Mouse (Mus musculus): Measurements from ENCODE around the gene Klrb1b. TPM values are rescaled to one million over a fixed set of nuclear protein-coding genes. Genes with fewer than 3 reads are reported as not detected.

Gene Klrb1b
- total RNA-seq, 2 experiments from 2014 or later, result 3.6 to 11.2 TPM

DNA sequence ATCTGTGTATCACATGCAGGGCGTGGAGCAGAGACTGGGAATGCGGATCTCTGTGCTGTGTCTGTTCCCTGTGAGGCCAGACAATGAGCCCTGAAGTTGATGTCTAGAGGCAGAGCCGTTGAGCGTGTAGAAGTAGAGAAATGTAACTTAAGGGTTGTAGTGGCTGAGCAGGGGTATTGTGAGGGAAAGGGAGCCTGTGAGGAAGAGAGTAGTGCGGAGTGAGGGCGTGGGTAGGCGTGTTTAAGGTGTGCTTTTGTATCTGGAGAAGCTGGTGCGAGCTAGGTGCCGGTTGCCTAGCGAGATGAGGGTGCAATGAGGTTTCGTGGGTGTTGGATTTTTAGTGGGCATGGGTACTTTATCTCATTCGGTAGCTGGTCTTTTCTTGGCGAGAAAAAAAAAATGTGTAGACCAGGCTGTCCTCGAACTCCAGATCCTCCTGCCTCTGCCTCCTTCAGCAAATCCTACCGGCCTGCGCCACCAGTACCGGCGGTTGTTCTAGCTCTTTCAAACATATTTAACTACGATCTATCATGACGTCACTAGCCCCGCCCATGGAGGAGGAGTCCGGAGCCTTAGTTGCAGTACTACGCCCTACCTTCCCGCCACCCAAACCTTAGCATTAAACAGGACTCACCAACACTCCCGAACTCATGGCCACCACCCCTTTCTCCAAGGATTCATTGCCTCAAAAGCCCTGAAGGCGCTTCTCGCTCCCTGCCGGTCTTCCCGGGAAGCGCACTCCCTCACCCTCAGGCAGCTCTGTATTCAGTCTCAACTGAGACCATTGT is 62.2 kb downstream of the Klrb1b start:
- peak; percentile 58 for ATAC-seq (ENCODE audit: poor library complexity, severe bottlenecking)

Other genes starting within 250 kb of the Klrb1b start
- not detected in 2 replicates for gene A2ml1, start 244.7 kb downstream of the Klrb1b start, total RNA-seq (2015)
- gene A2ml1, start 244.7 kb downstream of the Klrb1b start, total RNA-seq (2017), result not detected in 2 replicates
- gene Klrb1a, start 202.8 kb downstream of the Klrb1b start, total RNA-seq (2015), result 1.8 and 2.8 TPM in 2 replicates
- gene Klrb1a, start 202.8 kb downstream of the Klrb1b start, total RNA-seq (2017), result 0.81 and 2.6 TPM in 2 replicates
- gene Clec2h, start 163.9 kb downstream of the Klrb1b start, total RNA-seq (2015), result not detected in 2 replicates
- not detected in 2 replicates for gene Clec2h, start 163.9 kb downstream of the Klrb1b start, total RNA-seq (2017)
- 0.62 TPM in 1 of 2 replicates, not detected in the other for gene Klrb1, start 103.3 kb downstream of the Klrb1b start, total RNA-seq (2015)
- gene Klrb1, start 103.3 kb downstream of the Klrb1b start, total RNA-seq (2017), result 0.26 and 0.73 TPM in 2 replicates
- gene Klrb1c, start 37.1 kb downstream of the Klrb1b start, total RNA-seq (2015), result 4.7 and 10.0 TPM in 2 replicates
- gene Klrb1c, start 37.1 kb downstream of the Klrb1b start, total RNA-seq (2017), result 6.8 and 8.4 TPM in 2 replicates
- 2.7 TPM in 1 of 2 replicates, not detected in the other for gene Gm44511, start within 50 bp of the Klrb1b start, total RNA-seq (2015)
- 3.4 TPM in 1 of 2 replicates, not detected in the other for gene Gm44511, start within 50 bp of the Klrb1b start, total RNA-seq (2017)
- 34.3 and 38.5 TPM in 2 replicates for gene Clec2i, start 61.3 kb upstream of the Klrb1b start, total RNA-seq (2015)
- 58.0 and 59.7 TPM in 2 replicates for gene Clec2i, start 61.3 kb upstream of the Klrb1b start, total RNA-seq (2017)
- gene BC035044, start 64.8 kb upstream of the Klrb1b start, total RNA-seq (2015), result 154 and 164 TPM in 2 replicates
- 141 and 149 TPM in 2 replicates for gene BC035044, start 64.8 kb upstream of the Klrb1b start, total RNA-seq (2017)
- 0.48 TPM in 1 of 2 replicates, not detected in the other for gene Clec2g, start 108.0 kb upstream of the Klrb1b start, total RNA-seq (2015)
- gene Clec2g, start 108.0 kb upstream of the Klrb1b start, total RNA-seq (2017), result 1.5 TPM in 1 of 2 replicates, not detected in the other
- 104 and 108 TPM in 2 replicates for gene Klrb1f, start 219.6 kb upstream of the Klrb1b start, total RNA-seq (2015)
- 132 and 137 TPM in 2 replicates for gene Klrb1f, start 219.6 kb upstream of the Klrb1b start, total RNA-seq (2017)

Data from megakaryocyte, adult 5-6 weeks (primary cell).